Mouse (Mus musculus) kidney, adult 8-10 months (tissue): ENCODE measurements at regions not wholly inside any gene's neighbourhood (a gene's known extent, or its start where the extent isn't known, plus 50 kb on each side); places are given as distances from the start of the nearest gene placed in this dataset.
A peak's percentile ranks its signal among the peaks of the same experiment; 100 is the strongest.

ENCODE experiments used
- DNase-seq, 2 experiments: peaks; one replicate each; pipeline ENCODE4 v3.0.0; 2022

GRCm38 (mm10) chr6:71012436-71012822, 56.1 kb downstream of the Foxi3 start:
- no peak for DNase-seq

GRCm38 (mm10) chr6:71012823-71013461, 56.6 kb downstream of the Foxi3 start:
- DNase-seq: peak; percentile 12 to 29

GRCm38 (mm10) chr6:71016388-71016787, 60.1 kb downstream of the Foxi3 start:
- no peak for DNase-seq

GRCm38 (mm10) chr6:71021353-71021752, 65.0 kb downstream of the Foxi3 start:
- DNase-seq: no peak

- no peak for DNase-seq
These were observed 69.1 kb downstream of the Foxi3 start for GRCm38 (mm10) chr6:71025472-71025871.

GRCm38 (mm10) chr6:71029663-71030062, 73.3 kb downstream of the Foxi3 start:
- DNase-seq: no peak

GRCm38 (mm10) chr6:71030541-71030940, 74.2 kb downstream of the Foxi3 start:
- DNase-seq: peak; percentile 6 to 44

GRCm38 (mm10) chr6:71044241-71044640, 87.9 kb downstream of the Foxi3 start:
- DNase-seq: no peak

GRCm38 (mm10) chr6:71045261-71045660, 88.9 kb downstream of the Foxi3 start:
- no peak for DNase-seq

- DNase-seq: no peak
These were observed 92.1 kb downstream of the Foxi3 start for GRCm38 (mm10) chr6:71048199-71049094.

- no peak for DNase-seq
These were observed 93.9 kb downstream of the Foxi3 start for GRCm38 (mm10) chr6:71050248-71050647.

- no peak for DNase-seq
These were observed 93.5 kb downstream of the Thnsl2 start for GRCm38 (mm10) chr6:71050754-71051213.

- no peak for DNase-seq
These were observed 86.9 kb downstream of the Thnsl2 start for GRCm38 (mm10) chr6:71057209-71057858.

- no peak for DNase-seq
These were observed 84.1 kb downstream of the Thnsl2 start for GRCm38 (mm10) chr6:71060116-71060515.

GRCm38 (mm10) chr6:71062980-71063379, 81.3 kb downstream of the Thnsl2 start:
- no peak for DNase-seq

GRCm38 (mm10) chr6:71065428-71065827, 78.8 kb downstream of the Thnsl2 start:
- DNase-seq: no peak

- DNase-seq: no peak
These were observed 75.0 kb downstream of the Thnsl2 start for GRCm38 (mm10) chr6:71069229-71069628.

GRCm38 (mm10) chr6:71074789-71075191, 69.4 kb downstream of the Thnsl2 start:
- no peak for DNase-seq
